Mouse (Mus musculus) intestine, embryonic 16.5 days (tissue): ENCODE results near the gene Armc8. TPM values are rescaled to one million over a fixed set of nuclear protein-coding genes. Genes with fewer than 3 reads are reported as not detected.

Source experiments
- ATAC-seq: fragments of 200-750 bp; cut with Nextera tagmentation; 2 replicates; pipeline ENCODE4 v1.8.0; 2017; ENCODE audit warnings: moderate TSS enrichment, moderate library complexity
- H3K27ac ChIP-seq: fragments of 300-500 bp; sonication (generic); 2 replicates; pipeline ENCODE4 v1.5.1; 2014; ENCODE audit warnings: mild to moderate bottlenecking, low read length
- H3K27me3 ChIP-seq: fragments of 300-500 bp; sonication (generic); replicated peaks from 2 replicates; pipeline ENCODE4 v1.6.1; 2014; ENCODE audit warnings: low read length, control low read depth, mixed read lengths; ENCODE audit not compliant: control insufficient read depth, insufficient read depth
- H3K36me3 ChIP-seq: fragments of 300-500 bp; sonication (generic); 2 replicates; pipeline ENCODE4 v1.6.1; 2014; ENCODE audit warnings: low read length, control low read depth; ENCODE audit not compliant: control insufficient read depth, insufficient read depth
- H3K4me1 ChIP-seq: fragments of 300-500 bp; sonication (generic); 2 replicates; pipeline ENCODE4 v1.6.1; 2014; ENCODE audit warnings: low read length, control low read depth, mixed read lengths; ENCODE audit not compliant: control insufficient read depth, insufficient read depth
- H3K4me2 ChIP-seq: fragments of 300-500 bp; sonication (generic); 2 replicates; pipeline ENCODE4 v1.6.1; 2014; ENCODE audit warnings: low read depth, low read length, control low read depth
- H3K4me3 ChIP-seq: fragments of 300-500 bp; sonication (generic); 2 replicates; pipeline ENCODE4 v1.5.1; 2014; ENCODE audit warnings: mild to moderate bottlenecking, low read length
- H3K9ac ChIP-seq: fragments of 300-500 bp; sonication (generic); 2 replicates; pipeline ENCODE4 v1.6.1; 2014; ENCODE audit warnings: low read depth, low read length
- H3K9me3 ChIP-seq: fragments of 300-500 bp; sonication (generic); 2 replicates; pipeline ENCODE4 v1.6.1; 2016; ENCODE audit warnings: low read length, control low read depth; ENCODE audit not compliant: control insufficient read depth
- whole genome bisulfite sequencing: fragments of 180-500 bp; shearing (Covaris S2); extraction: QIAGEN DNeasy Blood & Tissue Kit; methylation state at CpG from one replicate; pipeline ENCODE4 v1.1.7; 2014; 5-methylcytosine and 5-hydroxymethylcytosine counted together
- polyA plus RNA-seq: library from polyadenylated mRNA; unstranded; fragments of >200 nt; fragmentation: Nextera tagmentation; extraction: Ambion mirVana; gene quantifications from 2 replicates; pipeline ENCODE4 v1.2.1, GENCODE M21; 2015

The Armc8 gene
- polyA plus RNA-seq, 1 experiment from 2014 or later, result 28.1 TPM

DNA sequence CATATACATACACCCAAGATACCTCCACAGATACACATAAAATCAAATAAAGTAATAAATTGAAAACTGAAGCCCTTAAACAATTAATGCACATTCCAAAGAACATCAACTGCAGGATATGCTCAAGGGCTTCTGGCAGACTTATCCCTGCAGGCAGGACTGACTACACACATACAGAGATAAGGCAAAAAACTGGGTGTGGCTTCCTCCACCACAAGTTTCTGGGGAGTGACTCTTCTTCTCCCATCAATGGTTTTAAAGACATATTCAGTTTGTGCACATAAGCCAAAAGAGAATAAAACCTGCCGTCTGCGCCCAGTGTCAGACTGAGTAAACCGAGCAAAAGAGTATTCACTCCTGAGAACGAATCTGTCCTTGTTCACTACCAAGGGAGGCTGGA lies 83.6 kb downstream of the Armc8 start:
- ATAC-seq, result no peak
- Histone ChIP-seq H3K9ac (no peak overlapping the region), H3K9me3 (no peaks in the 10 kb centered on the region), H3K36me3 (0 out of 2 replicates have a peak, but pooled peaks cover 2% of the 10 kb centered on the region), H3K4me1 (no peaks in the 10 kb centered on the region), H3K27me3 (no peaks in the 10 kb centered on the region), H3K27ac (no peak overlapping the region), H3K4me3 (no peak overlapping the region), H3K4me2 (no peak overlapping the region)
- WGBS, result 93% methylated on average over 4 of the region's 4 CpGs

DNA sequence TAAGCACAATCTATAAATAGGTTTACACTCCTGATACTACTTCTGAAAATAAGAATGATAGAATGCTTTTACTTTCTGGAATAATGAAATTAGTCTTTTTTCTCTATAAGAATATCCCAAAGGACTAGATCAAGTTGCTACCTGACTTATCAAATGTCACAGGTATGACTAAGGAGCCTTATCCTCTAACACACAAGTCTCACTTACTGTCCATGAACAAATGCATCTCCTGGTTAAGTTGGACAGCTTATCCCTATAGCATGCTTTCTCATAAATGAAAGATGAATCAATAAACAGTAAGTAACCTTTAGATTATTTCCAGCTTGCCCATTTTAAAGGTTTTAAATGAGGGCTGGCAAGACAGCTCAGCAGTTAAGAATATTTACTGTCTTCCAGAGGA lies 84.1 kb downstream of the Armc8 start:
- Histone ChIP-seq H3K4me1 (no peaks in the 10 kb centered on the region), H3K27ac (no peak overlapping the region), H3K4me3 (no peak overlapping the region), H3K36me3 (0 out of 2 replicates have a peak, but pooled peaks cover 2% of the 10 kb centered on the region), H3K27me3 (no peaks in the 10 kb centered on the region), H3K4me2 (no peak overlapping the region), H3K9me3 (no peaks in the 10 kb centered on the region), H3K9ac (no peak overlapping the region)
- ATAC-seq, result no peak

DNA sequence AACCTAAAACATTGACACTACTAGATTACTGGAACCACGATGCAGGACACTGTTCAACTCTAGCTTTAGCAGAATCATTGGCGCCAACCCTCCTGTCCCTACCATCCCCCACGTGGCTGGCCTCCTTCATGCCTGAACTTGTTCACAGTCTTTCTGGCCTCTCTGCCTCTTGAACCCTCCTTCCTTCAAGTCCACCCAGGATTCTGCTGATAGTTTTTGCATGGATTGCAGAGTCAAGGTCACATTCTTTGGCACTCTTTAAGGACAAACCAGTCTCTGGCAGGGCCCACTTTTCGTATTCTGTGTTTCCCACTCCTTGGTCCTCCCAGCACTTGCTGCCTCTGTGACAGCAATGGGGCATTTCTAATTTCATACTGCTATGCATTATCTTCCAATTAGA lies 85.5 kb downstream of the Armc8 start:
- Histone ChIP-seq H3K4me1 (no peaks in the 10 kb centered on the region), H3K4me2 (no peak overlapping the region), H3K27me3 (no peaks in the 10 kb centered on the region), H3K4me3 (no peak overlapping the region), H3K36me3 (0 out of 2 replicates have a peak, but pooled peaks cover 2% of the 10 kb centered on the region), H3K9me3 (no peaks in the 10 kb centered on the region), H3K9ac (no peak overlapping the region), H3K27ac (no peak overlapping the region)
- no peak for ATAC-seq
- 88% methylated on average over 4 of the region's 4 CpGs for WGBS

DNA sequence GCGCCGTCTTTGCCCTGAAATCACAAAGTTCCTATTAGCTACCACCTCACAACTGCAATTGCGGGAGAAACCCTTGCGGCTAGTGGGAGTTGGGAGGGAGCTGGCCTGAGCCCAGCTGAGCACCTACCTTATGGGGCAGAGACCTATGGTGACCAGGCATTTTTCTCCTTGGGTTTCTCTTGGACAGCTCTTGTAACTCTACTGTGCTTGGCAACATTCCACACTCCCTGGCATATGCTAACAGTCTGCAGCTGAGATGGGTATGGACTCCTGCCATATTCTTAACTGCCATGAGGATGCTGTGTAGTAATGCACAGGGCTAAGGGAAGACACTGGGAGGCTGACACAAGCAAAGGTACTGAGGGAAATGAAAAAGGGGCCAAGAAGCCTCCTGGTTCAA lies 87.9 kb downstream of the Armc8 start:
- Histone ChIP-seq H3K9me3 (no peaks in the 10 kb centered on the region), H3K4me2 (no peak overlapping the region), H3K4me3 (no peak overlapping the region), H3K27me3 (no peaks in the 10 kb centered on the region), H3K36me3 (no peaks in the 10 kb centered on the region), H3K4me1 (no peaks in the 10 kb centered on the region), H3K9ac (no peak overlapping the region), H3K27ac (no peak overlapping the region)
- 97% methylated on average over 4 of the region's 4 CpGs for whole genome bisulfite sequencing
- ATAC-seq, result no peak

DNA sequence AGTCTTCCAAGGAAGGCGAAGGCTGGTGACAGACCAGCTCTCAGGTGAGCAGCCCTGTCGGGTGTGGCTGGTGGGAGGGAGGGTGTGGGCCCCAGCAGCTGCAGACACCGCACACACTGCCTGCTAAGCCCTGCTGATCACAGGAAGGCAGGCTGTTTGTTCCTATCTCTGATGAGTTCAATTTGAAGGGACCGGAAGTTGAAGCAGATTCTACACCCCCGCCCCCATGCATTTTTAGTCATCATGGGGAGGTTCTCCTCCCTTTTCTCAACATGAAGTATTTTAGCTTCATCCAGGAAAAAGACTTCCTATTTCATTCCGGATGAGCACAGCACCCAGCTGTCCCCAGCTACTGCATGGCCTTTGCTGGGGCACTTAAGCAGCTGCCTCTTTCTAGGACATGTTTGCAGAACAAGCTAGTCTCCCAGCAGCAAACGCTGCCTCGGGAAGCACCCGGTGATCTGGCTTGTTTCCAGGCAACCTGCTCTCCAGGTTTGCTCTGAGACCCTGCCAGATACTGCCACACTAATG lies 89.5 kb downstream of the Armc8 start:
- Histone ChIP-seq H3K36me3 (no peaks in the 10 kb centered on the region), H3K4me2 (no peak overlapping the region), H3K9me3 (no peaks in the 10 kb centered on the region), H3K4me1 (no peaks in the 10 kb centered on the region), H3K9ac (no peak overlapping the region), H3K27ac (0 out of 2 replicates have a peak overlapping the region, but pooled peaks have one; percentile 35), H3K4me3 (no peak overlapping the region), H3K27me3 (no peaks in the 10 kb centered on the region)
- peak; percentile 91 for ATAC-seq
- 40% methylated on average over 9 of the region's 9 CpGs for WGBS

DNA sequence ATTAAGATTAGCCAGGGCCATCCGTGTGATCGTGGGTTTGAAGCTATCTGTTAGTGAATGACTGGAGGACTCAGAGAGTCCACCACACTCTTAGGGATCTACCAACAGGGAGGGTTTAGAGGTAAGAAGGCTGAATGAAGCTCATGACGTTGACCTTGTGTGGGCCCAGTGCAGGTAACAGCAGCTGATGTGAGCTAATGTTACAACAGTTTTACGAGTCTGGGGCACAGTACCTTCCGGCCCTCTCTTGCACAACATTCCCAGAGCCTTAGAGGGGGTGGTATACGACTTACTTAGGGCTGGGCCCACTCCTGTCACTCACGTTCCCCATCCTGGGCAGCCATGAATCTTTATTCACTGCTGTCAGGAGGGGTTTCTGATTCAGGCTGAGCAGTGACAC lies 97.4 kb downstream of the Armc8 start:
- Histone ChIP-seq H3K27me3 (no peaks in the 10 kb centered on the region), H3K36me3 (no peaks in the 10 kb centered on the region), H3K27ac (peak overlapping the region; percentile 75), H3K4me3 (no peak overlapping the region), H3K4me2 (peak overlapping the region; percentile 21; the same call in 1 of the 2 replicates), H3K9me3 (no peaks in the 10 kb centered on the region), H3K4me1 (no peaks in the 10 kb centered on the region), H3K9ac (no peak overlapping the region)
- WGBS, result 65% methylated on average over 7 of the region's 7 CpGs
- ATAC-seq, result peak; percentile 74

DNA sequence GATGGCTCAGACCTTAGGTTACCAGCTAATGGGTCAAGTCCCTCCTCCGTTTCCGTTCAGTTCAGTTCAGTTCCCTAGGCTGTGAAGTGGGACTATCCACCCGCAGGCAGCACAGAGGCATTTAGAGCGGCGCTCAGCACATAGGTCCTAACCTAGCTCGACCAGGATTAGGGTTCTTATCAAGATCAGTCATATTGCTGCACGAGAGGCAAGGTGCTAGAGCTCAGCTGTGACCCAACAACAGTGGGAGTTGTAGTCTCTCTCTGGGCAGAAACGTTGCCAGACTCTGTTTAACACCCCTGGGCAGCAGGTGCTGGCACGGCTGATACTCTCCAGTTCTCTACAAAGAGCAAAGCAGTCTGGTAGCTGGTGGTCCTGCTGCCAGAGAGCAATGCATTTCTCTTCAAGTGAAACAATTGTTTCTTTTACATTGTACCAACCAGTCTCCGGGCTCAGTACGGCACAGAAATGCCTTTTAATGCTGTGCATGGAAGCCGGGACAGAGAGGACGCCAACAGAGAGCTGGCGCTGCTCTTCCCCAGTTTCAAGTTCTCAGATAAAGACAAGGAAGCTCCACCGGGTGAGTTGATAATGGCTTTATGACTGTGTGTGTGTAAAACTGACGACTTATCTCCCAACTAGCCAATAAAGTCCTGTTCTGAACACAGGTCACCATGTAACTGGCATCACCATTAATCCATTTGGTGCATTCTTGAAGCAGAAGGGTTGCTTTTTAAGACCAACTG lies 98.2 kb downstream of the Armc8 start:
- Histone ChIP-seq H3K4me3 (no peak overlapping the region), H3K36me3 (no peaks in the 10 kb centered on the region), H3K27me3 (no peaks in the 10 kb centered on the region), H3K4me1 (no peaks in the 10 kb centered on the region), H3K9me3 (no peaks in the 10 kb centered on the region), H3K27ac (peak overlapping the region; percentile 78), H3K4me2 (peak overlapping the region; percentile 32), H3K9ac (peak overlapping the region; percentile 0; the same call in 1 of the 2 replicates)
- peak; percentile 81 for ATAC-seq
- WGBS, result 39% methylated on average over 16 of the region's 16 CpGs

DNA sequence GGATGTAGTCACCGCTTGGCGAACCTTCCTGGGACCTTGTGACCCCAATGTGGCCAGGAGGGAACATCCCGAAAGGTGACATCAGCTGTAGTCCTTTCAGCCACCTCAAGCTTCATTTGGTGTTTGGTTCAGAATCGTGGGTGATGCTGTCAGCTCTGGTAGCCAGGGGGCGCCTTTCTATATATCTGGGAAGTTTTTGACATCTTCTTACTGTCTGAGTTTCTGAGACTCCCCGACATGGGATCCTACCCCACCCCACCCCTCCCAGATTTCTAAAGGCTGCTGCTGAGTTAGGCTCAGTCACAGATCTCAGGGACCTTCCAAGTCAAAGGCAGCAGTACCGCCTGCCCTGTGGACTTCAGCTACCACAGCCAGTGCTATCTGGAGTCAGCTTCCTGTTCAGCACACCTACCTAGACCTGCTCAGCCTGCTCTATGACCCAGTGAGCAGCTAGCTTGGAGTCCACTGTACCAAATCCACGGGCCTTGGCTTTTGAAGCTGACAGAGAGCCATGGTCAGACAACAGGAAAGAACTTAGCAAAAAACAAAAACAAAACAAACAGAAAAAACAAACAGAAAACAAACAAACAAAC lies 98.9 kb downstream of the Armc8 start:
- Histone ChIP-seq H3K27ac (peak overlapping the region; percentile 78), H3K4me1 (no peaks in the 10 kb centered on the region), H3K36me3 (no peaks in the 10 kb centered on the region), H3K9ac (peak overlapping the region; percentile 0; the same call in 1 of the 2 replicates), H3K4me3 (no peak overlapping the region), H3K27me3 (no peaks in the 10 kb centered on the region), H3K4me2 (no peak overlapping the region), H3K9me3 (no peaks in the 10 kb centered on the region)
- ATAC-seq, result peak; percentile 85
- WGBS, result 61% methylated on average over 8 of the region's 8 CpGs

DNA sequence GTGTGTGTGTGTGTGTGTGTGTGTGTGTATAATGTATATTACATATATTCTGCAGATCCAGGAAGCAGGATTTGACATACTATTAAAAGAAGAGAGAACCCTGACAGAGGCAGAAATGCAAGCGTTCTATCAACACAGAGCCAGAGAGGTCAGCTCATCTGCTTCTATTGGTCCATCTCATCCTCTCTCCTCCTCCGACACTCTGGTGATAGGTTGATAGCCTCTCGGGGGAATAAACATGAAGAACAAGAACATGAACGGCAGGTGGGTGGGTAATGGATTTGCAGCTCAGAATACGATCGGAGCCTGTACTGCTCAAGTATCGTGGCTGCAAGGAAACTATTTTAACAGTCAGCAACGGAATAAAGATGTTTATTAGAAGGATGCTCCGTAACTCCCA lies 100.1 kb downstream of the Armc8 start:
- H3K9ac ChIP-seq, result no peak overlapping the region
- H3K4me3 ChIP-seq, result no peak overlapping the region
- no peak for ATAC-seq
- no peaks in the 10 kb centered on the region for H3K27me3 ChIP-seq
- H3K4me1 ChIP-seq, result no peaks in the 10 kb centered on the region
- H3K4me2 ChIP-seq, result no peak overlapping the region
- no peak overlapping the region for H3K27ac ChIP-seq
- no peaks in the 10 kb centered on the region for H3K36me3 ChIP-seq
- H3K9me3 ChIP-seq, result no peaks in the 10 kb centered on the region
- WGBS, result 68% methylated on average over 9 of the region's 9 CpGs
